Mouse (Mus musculus): ENCODE results near the gene Spata20. TPM values are rescaled to one million over a fixed set of nuclear protein-coding genes. Genes with fewer than 3 reads are reported as not detected.

Spata20 gene
- total and polyA plus RNA-seq, 3 experiments, result not detected

GRCm38 (mm10) chr11:94466333-94466855 lies 19.6 kb downstream of the Spata20 start:
- TF ChIP-seq USF1 (IDR thresholded peaks at IDR 0.05; ENCODE audit: low read depth, low read length), result no peak
- no peak for TF ChIP-seq MAX (IDR thresholded peaks at IDR 0.05; ENCODE audit: low read length)
- no peak for TF ChIP-seq CHD1 (IDR thresholded peaks at IDR 0.05; ENCODE audit: low read depth, low read length)
- TF ChIP-seq POLR2AphosphoS2 (IDR thresholded peaks at IDR 0.05; ENCODE audit: low read length), result no peak
- no peak for TF ChIP-seq BHLHE40 (IDR thresholded peaks at IDR 0.05; ENCODE audit: borderline replicate concordance, low read depth, low read length)
- TF ChIP-seq RCOR1 (IDR thresholded peaks at IDR 0.05; ENCODE audit: low read depth, low read length), result no peak
- no peak for TF ChIP-seq TAL1 (IDR thresholded peaks at IDR 0.05; ENCODE audit: low read length)
- TF ChIP-seq MYC (IDR thresholded peaks at IDR 0.05; ENCODE audit: low read depth, low read length), result no peak
- no peak for TF ChIP-seq HCFC1 (IDR thresholded peaks at IDR 0.05; ENCODE audit: low read depth, low read length)
- no peak for TF ChIP-seq RAD21 (IDR thresholded peaks at IDR 0.05; ENCODE audit: low read depth, low read length)
- TF ChIP-seq NRF1 (IDR thresholded peaks at IDR 0.05; ENCODE audit: insufficient read depth, low read depth, low read length, poor library complexity, severe bottlenecking), result no peak
- no peak for TF ChIP-seq ETS1 (IDR thresholded peaks at IDR 0.05; ENCODE audit: low read depth, low read length)
- Histone ChIP-seq H3K79me2 (ENCODE audit: control insufficient read depth, insufficient read depth, low read length, poor library complexity) (no peaks in the 10 kb centered on the region), H3K4me1 (ENCODE audit: control insufficient read depth in 1 of 2, insufficient read depth in 2 of 2, low read length in 2 of 2) (no peaks in the 10 kb centered on the region), H3K36me3 (ENCODE audit: control insufficient read depth in 1 of 2, insufficient read depth in 2 of 2, low read length in 2 of 2) (no peaks in the 10 kb centered on the region), H3K27me3 (ENCODE audit: control insufficient read depth in 1 of 2, insufficient read depth in 2 of 2, low read length in 2 of 2) (peaks cover 0 to 1% of the 10 kb centered on the region in 2 experiments; a peak in 1 of 4 replicates), H3K9ac (ENCODE audit: control insufficient read depth, low read depth, low read length, poor library complexity, severe bottlenecking) (no peak overlapping the region), H3K4me3 (ENCODE audit: control insufficient read depth in 1 of 2, insufficient read depth in 1 of 2, low read depth in 2 of 2, low read length in 2 of 2) (no peak overlapping the region), H3K9me3 (replicated peaks; ENCODE audit: insufficient read depth, low read length) (no peaks in the 10 kb centered on the region), H3K27ac (ENCODE audit: control insufficient read depth, low read depth, low read length) (no peak overlapping the region)
- DNase-seq (ENCODE audit: low read depth, low spot score), result no peak

- H3K4me1 ChIP-seq (ENCODE audit: control insufficient read depth in 1 of 2, insufficient read depth in 2 of 2, low read length in 2 of 2), result no peaks in the 10 kb centered on the region
- H3K9me3 ChIP-seq (replicated peaks; ENCODE audit: insufficient read depth, low read length), result no peaks in the 10 kb centered on the region
- H3K27me3 ChIP-seq (ENCODE audit: control insufficient read depth in 1 of 2, insufficient read depth in 2 of 2, low read length in 2 of 2), result peaks cover 0 to 3% of the 10 kb centered on the region in 2 experiments; a peak in 1 of 4 replicates
- H3K9ac ChIP-seq (ENCODE audit: control insufficient read depth, low read depth, low read length, poor library complexity, severe bottlenecking), result no peak overlapping the region
- DNase-seq (ENCODE audit: low read depth, low spot score), result no peak
- no peak overlapping the region for H3K4me3 ChIP-seq (ENCODE audit: control insufficient read depth in 1 of 2, insufficient read depth in 1 of 2, low read depth in 2 of 2, low read length in 2 of 2)
- H3K36me3 ChIP-seq (ENCODE audit: control insufficient read depth in 1 of 2, insufficient read depth in 2 of 2, low read length in 2 of 2), result no peaks in the 10 kb centered on the region
- H3K79me2 ChIP-seq (ENCODE audit: control insufficient read depth, insufficient read depth, low read length, poor library complexity), result no peaks in the 10 kb centered on the region
- TF ChIP-seq POLR2A (IDR thresholded peaks at IDR 0.05; ENCODE audit: control insufficient read depth in 1 of 2, insufficient read depth in 1 of 2, low read depth in 1 of 2, low read length in 2 of 2, poor library complexity in 1 of 2) (no peak), TAL1 (IDR thresholded peaks at IDR 0.05; ENCODE audit: low read length) (no peak), MAZ (IDR thresholded peaks at IDR 0.05; ENCODE audit: low read depth, low read length) (no peak), NELFE (IDR thresholded peaks at IDR 0.05; ENCODE audit: low read depth, low read length) (no peak), USF2 (IDR thresholded peaks at IDR 0.05; ENCODE audit: borderline replicate concordance in 1 of 2, insufficient read depth in 1 of 2, low read depth in 1 of 2, low read length in 2 of 2) (no peak), E2F4 (IDR thresholded peaks at IDR 0.05; ENCODE audit: borderline replicate concordance, low read depth, low read length) (no peak), USF1 (IDR thresholded peaks at IDR 0.05; ENCODE audit: low read depth, low read length) (no peak), ZC3H11A (IDR thresholded peaks at IDR 0.05; ENCODE audit: low read depth, low read length) (no peak), MEF2A (IDR thresholded peaks at IDR 0.05; ENCODE audit: extremely low read depth, insufficient replicate concordance, low read depth, low read length, poor library complexity, severe bottlenecking) (no peak), TCF12 (IDR thresholded peaks at IDR 0.05; ENCODE audit: low read depth, low read length) (no peak), TBP (IDR thresholded peaks at IDR 0.05; ENCODE audit: low read depth, low read length) (no peak)
- H3K27ac ChIP-seq (ENCODE audit: control insufficient read depth, low read depth, low read length), result no peak overlapping the region
Observed at GRCm38 (mm10) chr11:94464170-94464569, 21.8 kb downstream of the Spata20 start.

Measured in MEL (cell line).